Mouse (Mus musculus) brown adipose tissue, adult 24 weeks (tissue): Measurements from ENCODE around the gene Prima1. TPM values are rescaled to one million over a fixed set of nuclear protein-coding genes. Genes with fewer than 3 reads are reported as not detected.

Experiments
- H3K27ac ChIP-seq: fragments of 200-500 bp; replicated peaks from 2 replicates; pipeline ENCODE4 v1.5.1; 2012; ENCODE audit warnings: low read depth, mild to moderate bottlenecking, low read length
- H3K4me1 ChIP-seq: fragments of 200-500 bp; 2 replicates; pipeline ENCODE4 v1.6.1; 2012; ENCODE audit warnings: low read length, mixed read lengths; ENCODE audit not compliant: control insufficient read depth, insufficient read depth, insufficient read length
- H3K4me3 ChIP-seq: fragments of 200-500 bp; 2 replicates; pipeline ENCODE4 v1.5.1; 2012; ENCODE audit warnings: low read depth, mild to moderate bottlenecking, low read length, moderate library complexity; ENCODE audit not compliant: insufficient read depth
- polyA plus RNA-seq: library from polyadenylated mRNA; stranded (reverse); fragments of >200 nt; gene quantifications from 2 replicates; pipeline ENCODE4 v1.2.4, GENCODE M21; 2012; ENCODE audit not compliant: missing spikeins, insufficient read depth, insufficient read length

The Prima1 gene
- polyA plus RNA-seq, 1 experiment: not detected

DNA sequence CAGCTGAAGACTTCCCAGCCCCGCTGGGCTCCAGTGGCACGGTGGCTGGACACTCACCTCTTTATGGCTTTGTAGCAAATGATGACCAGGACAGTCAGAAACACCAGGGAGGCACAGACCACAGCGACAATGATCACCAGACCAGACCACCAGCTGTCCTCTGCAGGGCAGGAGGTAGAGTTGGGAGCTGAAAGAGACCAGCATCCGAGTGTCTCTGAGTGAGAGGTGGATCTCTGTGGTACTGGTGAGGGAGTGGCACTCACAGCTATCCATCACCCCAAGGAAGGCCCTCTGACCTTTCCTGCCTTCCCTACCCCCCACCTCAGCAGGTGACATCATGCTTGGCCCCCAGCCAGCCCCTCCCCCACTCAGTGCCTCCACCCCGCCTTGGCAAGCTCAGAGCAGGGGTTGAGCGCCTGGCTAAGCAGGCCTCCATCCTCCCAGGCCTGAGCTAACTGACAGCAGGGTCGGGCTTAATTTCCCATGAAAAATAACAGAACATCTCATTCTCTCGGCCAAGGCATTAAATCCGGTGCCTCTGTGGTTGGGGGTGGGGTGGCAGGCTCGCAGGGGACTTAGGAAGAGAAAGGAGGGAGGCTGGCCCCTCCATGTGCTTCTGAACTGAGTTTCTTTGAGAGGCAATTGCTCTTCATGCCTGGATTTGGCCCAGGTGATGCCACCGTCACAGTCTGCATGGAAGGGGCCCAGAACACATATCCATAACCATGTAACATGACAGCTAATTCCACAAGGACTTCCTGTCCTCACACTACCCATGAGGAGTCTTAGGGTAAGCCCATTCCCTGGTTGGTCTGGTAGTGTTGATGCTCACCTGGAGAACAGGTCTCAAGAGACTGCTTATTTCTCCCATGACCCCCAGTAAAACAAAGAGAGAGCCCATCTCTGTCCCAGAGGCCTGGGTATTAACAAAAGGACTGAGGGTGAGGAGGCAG lies 39.1 kb downstream of the Prima1 start:
- Histone ChIP-seq H3K4me1 (no peaks in the 10 kb centered on the region), H3K27ac (no peak overlapping the region), H3K4me3 (no peak overlapping the region)

GRCm38 (mm10) chr12:103192996-103193395 lies 49.0 kb downstream of the Prima1 start:
- Histone ChIP-seq H3K27ac (no peak overlapping the region), H3K4me3 (no peak overlapping the region), H3K4me1 (no peaks in the 10 kb centered on the region)

GRCm38 (mm10) chr12:103189771-103190170 lies 52.2 kb downstream of the Prima1 start:
- Histone ChIP-seq H3K27ac (no peak overlapping the region), H3K4me1 (no peaks in the 10 kb centered on the region), H3K4me3 (no peak overlapping the region)

DNA sequence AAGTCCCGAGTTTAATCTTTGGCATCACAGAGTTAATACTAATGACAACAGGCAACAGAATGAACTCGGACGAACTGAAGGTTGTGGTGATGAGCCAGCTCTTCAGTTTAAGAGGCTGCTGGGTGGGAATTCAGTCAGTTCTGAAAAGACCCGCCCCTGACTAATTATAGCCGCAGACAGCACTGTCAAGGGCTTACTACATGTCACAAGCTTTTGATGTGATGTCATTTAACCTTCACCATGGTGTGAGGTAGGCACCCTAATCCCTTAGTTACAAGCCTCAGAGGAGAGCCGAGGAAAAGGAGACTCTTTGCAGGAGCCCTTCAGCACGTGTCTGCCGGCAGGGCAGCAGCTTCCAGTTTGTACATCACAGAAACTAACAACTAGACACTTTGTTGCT lies 53.7 kb downstream of the Prima1 start:
- no peak overlapping the region for H3K27ac ChIP-seq
- H3K4me3 ChIP-seq: no peak overlapping the region
- no peaks in the 10 kb centered on the region for H3K4me1 ChIP-seq

DNA sequence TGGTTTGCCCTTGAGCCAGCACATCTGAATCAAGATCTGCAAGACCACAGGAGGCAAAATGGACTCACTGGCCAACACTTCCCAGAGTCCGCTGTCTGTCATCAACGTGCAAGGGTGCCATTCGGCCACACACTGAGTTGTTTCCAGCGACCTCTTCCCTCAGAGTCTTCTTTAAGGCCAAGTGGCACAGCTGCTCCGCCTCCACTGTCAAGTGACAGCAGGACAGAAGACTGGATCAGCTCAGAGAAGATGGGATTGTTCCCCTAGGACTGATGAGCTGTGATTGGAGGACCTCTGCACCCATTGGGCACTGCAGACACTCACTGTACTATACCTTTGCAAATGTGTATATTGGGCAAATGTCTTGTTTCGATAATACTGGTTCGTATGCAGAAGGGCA lies 54.9 kb downstream of the Prima1 start:
- H3K27ac ChIP-seq: no peak overlapping the region
- no peak overlapping the region for H3K4me3 ChIP-seq
- no peaks in the 10 kb centered on the region for H3K4me1 ChIP-seq

GRCm38 (mm10) chr12:103183057-103183456 lies 58.9 kb downstream of the Prima1 start:
- no peak overlapping the region for H3K27ac ChIP-seq
- H3K4me1 ChIP-seq: no peaks in the 10 kb centered on the region
- H3K4me3 ChIP-seq: no peak overlapping the region

DNA sequence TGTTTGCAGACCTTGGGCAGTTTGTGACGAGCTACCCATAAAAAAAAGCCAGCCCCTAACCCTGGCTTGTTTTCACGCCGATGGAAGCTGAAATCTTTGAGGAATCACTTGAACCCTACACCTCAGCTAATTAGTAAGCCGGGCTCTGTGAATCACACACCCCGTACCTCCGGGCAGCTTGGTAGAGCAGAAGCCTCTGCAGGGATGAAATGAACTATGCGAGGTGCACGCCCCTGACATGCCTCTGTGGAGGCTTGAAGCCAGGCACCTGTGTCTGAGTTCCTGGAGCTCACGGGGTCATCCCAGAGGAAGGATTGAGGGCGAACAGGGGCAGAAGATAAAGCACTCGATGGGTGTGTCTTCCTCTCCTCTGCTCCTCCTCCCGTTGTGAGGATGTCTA lies 73.1 kb downstream of the Prima1 start:
- no peak overlapping the region for H3K27ac ChIP-seq
- no peaks in the 10 kb centered on the region for H3K4me1 ChIP-seq
- no peak overlapping the region for H3K4me3 ChIP-seq

DNA sequence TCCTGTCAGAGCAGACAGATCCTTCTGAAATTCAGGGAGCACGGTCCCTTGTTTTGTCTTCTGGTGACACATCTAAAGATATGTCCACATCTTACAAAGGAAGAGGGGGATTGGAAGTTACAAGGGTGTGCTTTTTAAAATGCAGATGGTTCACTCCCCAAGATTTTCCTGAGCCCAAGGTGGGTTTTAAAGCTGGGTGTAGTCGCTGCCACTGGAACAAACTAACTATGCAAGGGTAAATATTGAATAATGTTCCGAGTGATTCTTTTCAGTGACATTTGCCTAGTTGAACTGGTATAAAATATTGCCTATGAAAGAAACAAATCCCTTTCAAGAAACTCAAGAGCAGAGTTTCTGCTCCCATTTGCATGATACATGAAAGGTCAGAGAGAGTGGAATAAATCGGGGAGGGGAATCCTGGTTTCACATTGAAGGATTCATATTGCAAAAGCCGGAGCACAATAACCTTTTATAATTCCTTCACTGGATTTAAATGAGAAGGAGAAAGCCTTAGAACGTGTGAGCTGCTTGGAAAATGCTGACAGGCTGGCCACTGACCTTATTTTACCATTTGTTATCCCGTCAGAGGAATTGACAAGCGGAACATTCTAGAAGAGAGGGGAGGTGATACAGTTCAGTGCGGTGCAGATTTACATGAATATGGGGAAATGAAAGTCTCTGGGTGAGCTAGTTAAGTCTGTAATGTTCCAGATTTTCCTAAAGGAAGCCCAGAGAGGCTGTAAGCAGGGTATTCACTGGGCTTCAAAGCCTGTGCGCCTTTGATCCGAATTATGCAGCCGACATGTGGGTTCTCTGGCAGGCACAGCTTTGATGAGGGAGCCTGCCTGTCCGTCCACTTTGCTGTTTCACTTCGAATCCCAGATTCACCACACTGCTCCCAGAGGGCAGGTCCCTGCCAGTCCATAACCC lies 77.6 kb downstream of the Prima1 start:
- H3K27ac ChIP-seq: no peak overlapping the region
- H3K4me3 ChIP-seq: no peak overlapping the region
- no peaks in the 10 kb centered on the region for H3K4me1 ChIP-seq

GRCm38 (mm10) chr12:103163596-103163995 lies 78.4 kb downstream of the Prima1 start:
- H3K27ac ChIP-seq: no peak overlapping the region
- H3K4me1 ChIP-seq: no peaks in the 10 kb centered on the region
- no peak overlapping the region for H3K4me3 ChIP-seq

DNA sequence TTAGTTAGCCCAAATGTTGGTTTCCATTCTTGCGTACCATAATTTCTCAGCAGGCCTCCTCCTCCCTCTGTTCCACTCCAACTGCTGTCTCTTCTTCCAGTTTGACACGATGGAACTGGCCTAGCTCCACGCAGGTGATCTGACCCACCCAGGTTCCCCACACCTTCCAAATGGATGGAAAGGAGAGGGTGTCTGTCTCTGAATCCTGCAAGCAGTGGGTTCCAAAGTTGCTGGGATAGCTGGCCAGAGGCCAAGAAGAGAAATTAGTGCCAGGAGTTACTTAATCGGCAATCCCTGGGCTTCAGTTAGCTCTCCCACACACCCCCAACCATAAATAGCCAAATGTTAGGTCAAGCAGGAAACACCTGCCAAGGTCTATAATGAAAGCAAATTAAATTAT lies 81.2 kb downstream of the Prima1 start:
- H3K4me3 ChIP-seq: no peak overlapping the region
- H3K4me1 ChIP-seq: no peaks in the 10 kb centered on the region
- H3K27ac ChIP-seq: no peak overlapping the region

DNA sequence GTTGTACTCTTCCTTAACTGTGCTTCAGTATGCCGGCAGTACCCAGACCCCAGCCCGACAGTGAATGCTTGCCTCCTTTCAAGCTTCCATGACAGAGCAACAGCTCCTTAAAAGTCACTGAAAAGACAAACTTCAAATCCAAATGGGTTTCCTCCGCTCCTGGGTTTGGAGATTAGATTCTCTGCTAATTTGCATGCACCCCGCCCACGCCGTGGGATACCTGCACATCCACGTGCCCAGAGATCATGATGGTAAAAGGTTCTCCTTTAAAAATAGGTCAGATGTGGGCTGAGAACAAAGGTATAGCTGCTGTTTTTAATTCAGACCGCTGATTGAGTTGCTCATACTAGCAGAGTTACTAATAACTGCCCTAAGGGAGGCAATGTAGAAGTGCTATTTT lies 82.9 kb downstream of the Prima1 start:
- no peaks in the 10 kb centered on the region for H3K4me1 ChIP-seq
- H3K27ac ChIP-seq: no peak overlapping the region
- no peak overlapping the region for H3K4me3 ChIP-seq

- Histone ChIP-seq H3K4me1 (no peaks in the 10 kb centered on the region), H3K4me3 (no peak overlapping the region), H3K27ac (no peak overlapping the region)
These were observed 84.6 kb downstream of the Prima1 start for GRCm38 (mm10) chr12:103157129-103157910.

DNA sequence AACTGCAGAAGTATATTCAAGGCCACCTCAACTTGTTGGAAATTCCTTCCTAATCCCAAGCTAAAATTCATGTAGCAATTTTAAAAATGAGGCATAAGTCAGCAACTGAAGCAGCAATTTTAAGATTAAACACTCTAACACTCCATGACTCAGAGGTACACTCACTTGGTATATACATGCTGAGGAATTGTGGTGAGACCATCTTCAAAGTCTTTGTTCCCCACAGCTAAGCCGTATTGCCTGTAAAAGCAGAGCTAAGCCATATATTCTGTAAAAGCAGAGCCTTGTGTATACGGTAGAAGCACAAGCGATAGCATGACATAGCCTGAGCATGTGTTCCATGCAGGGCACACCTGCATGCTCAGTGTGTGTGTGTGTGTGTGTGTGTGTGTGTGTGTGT lies 86.5 kb downstream of the Prima1 start:
- no peaks in the 10 kb centered on the region for H3K4me1 ChIP-seq
- no peak overlapping the region for H3K4me3 ChIP-seq
- no peak overlapping the region for H3K27ac ChIP-seq

- Histone ChIP-seq H3K4me1 (no peaks in the 10 kb centered on the region), H3K27ac (no peak overlapping the region), H3K4me3 (no peak overlapping the region)
These were observed 87.0 kb downstream of the Prima1 start for GRCm38 (mm10) chr12:103154927-103155326.

GRCm38 (mm10) chr12:103150247-103150646 lies 91.7 kb downstream of the Prima1 start:
- Histone ChIP-seq H3K4me1 (no peaks in the 10 kb centered on the region), H3K4me3 (no peak overlapping the region), H3K27ac (no peak overlapping the region)
